Mouse (Mus musculus): ENCODE results near the gene Ikzf2. TPM values are rescaled to one million over a fixed set of nuclear protein-coding genes. Genes with fewer than 3 reads are reported as not detected.

Ikzf2 gene
- polyA plus RNA-seq, 1 experiment: under 0.01 TPM

GRCm38 (mm10) chr1:69498862-69499306, 188.2 kb downstream of the Ikzf2 start:
- peak overlapping the region; percentile 38 for H3K4me3 ChIP-seq (replicated peaks)
- H3K27me3 ChIP-seq (ENCODE audit: control insufficient read depth): no peaks in the 10 kb centered on the region
- H3K36me3 ChIP-seq (ENCODE audit: control insufficient read depth): no peaks in the 10 kb centered on the region
- peaks cover 32% of the 10 kb centered on the region for H3K4me1 ChIP-seq (ENCODE audit: control insufficient read depth)
- H3K9me3 ChIP-seq (ENCODE audit: control insufficient read depth, low read length): no peaks in the 10 kb centered on the region
- TF ChIP-seq GATA1 (IDR thresholded peaks at IDR 0.05; ENCODE audit: low read length) (no peak), TAL1 (IDR thresholded peaks at IDR 0.05; ENCODE audit: low read length) (no peak)

GRCm38 (mm10) chr1:69496055-69496454, 191.0 kb downstream of the Ikzf2 start:
- Histone ChIP-seq H3K9me3 (ENCODE audit: control insufficient read depth, low read length) (no peaks in the 10 kb centered on the region), H3K4me1 (ENCODE audit: control insufficient read depth) (peaks cover 32% of the 10 kb centered on the region), H3K4me3 (replicated peaks) (no peak overlapping the region), H3K36me3 (ENCODE audit: control insufficient read depth) (no peaks in the 10 kb centered on the region), H3K27me3 (ENCODE audit: control insufficient read depth) (no peaks in the 10 kb centered on the region)
- no peak for TF ChIP-seq GATA1 (IDR thresholded peaks at IDR 0.05; ENCODE audit: low read length)
- TF ChIP-seq TAL1 (IDR thresholded peaks at IDR 0.05; ENCODE audit: low read length): no peak

- H3K36me3 ChIP-seq (ENCODE audit: control insufficient read depth): no peaks in the 10 kb centered on the region
- TF ChIP-seq GATA1 (IDR thresholded peaks at IDR 0.05; ENCODE audit: low read length): 0 out of 2 replicates have a peak, but pooled peaks have one; percentile 9
- TF ChIP-seq TAL1 (IDR thresholded peaks at IDR 0.05; ENCODE audit: low read length): no peak
- no peaks in the 10 kb centered on the region for H3K9me3 ChIP-seq (ENCODE audit: control insufficient read depth, low read length)
- no peaks in the 10 kb centered on the region for H3K27me3 ChIP-seq (ENCODE audit: control insufficient read depth)
- H3K4me3 ChIP-seq (replicated peaks): no peak overlapping the region
- H3K4me1 ChIP-seq (ENCODE audit: control insufficient read depth): peaks cover 11% of the 10 kb centered on the region
Observed at GRCm38 (mm10) chr1:69493309-69494047, 193.6 kb downstream of the Ikzf2 start.

- Histone ChIP-seq H3K27me3 (ENCODE audit: control insufficient read depth) (no peaks in the 10 kb centered on the region), H3K36me3 (ENCODE audit: control insufficient read depth) (no peaks in the 10 kb centered on the region), H3K9me3 (ENCODE audit: control insufficient read depth, low read length) (no peaks in the 10 kb centered on the region), H3K4me1 (ENCODE audit: control insufficient read depth) (peaks cover 11% of the 10 kb centered on the region), H3K4me3 (replicated peaks) (no peak overlapping the region)
- TF ChIP-seq GATA1 (IDR thresholded peaks at IDR 0.05; ENCODE audit: low read length): no peak
- TF ChIP-seq TAL1 (IDR thresholded peaks at IDR 0.05; ENCODE audit: low read length): no peak
Observed at GRCm38 (mm10) chr1:69492013-69492412, 195.0 kb downstream of the Ikzf2 start.

GRCm38 (mm10) chr1:69489026-69489425, 198.0 kb downstream of the Ikzf2 start:
- Histone ChIP-seq H3K27me3 (ENCODE audit: control insufficient read depth) (no peaks in the 10 kb centered on the region), H3K36me3 (ENCODE audit: control insufficient read depth) (no peaks in the 10 kb centered on the region), H3K4me1 (ENCODE audit: control insufficient read depth) (no peaks in the 10 kb centered on the region; the same call in 1 of the 2 replicates), H3K9me3 (ENCODE audit: control insufficient read depth, low read length) (no peaks in the 10 kb centered on the region), H3K4me3 (replicated peaks) (no peak overlapping the region)
- TF ChIP-seq TAL1 (IDR thresholded peaks at IDR 0.05; ENCODE audit: low read length) (no peak), GATA1 (IDR thresholded peaks at IDR 0.05; ENCODE audit: low read length) (no peak)

GRCm38 (mm10) chr1:69488625-69489024, 198.4 kb downstream of the Ikzf2 start:
- Histone ChIP-seq H3K4me3 (replicated peaks) (no peak overlapping the region), H3K9me3 (ENCODE audit: control insufficient read depth, low read length) (no peaks in the 10 kb centered on the region), H3K36me3 (ENCODE audit: control insufficient read depth) (no peaks in the 10 kb centered on the region), H3K27me3 (ENCODE audit: control insufficient read depth) (no peaks in the 10 kb centered on the region), H3K4me1 (ENCODE audit: control insufficient read depth) (no peaks in the 10 kb centered on the region; the same call in 1 of the 2 replicates)
- TF ChIP-seq TAL1 (IDR thresholded peaks at IDR 0.05; ENCODE audit: low read length) (no peak), GATA1 (IDR thresholded peaks at IDR 0.05; ENCODE audit: low read length) (no peak)

Other genes starting within 250 kb of the Ikzf2 start
- gene Spag16, start 139.7 kb upstream of the Ikzf2 start, polyA plus RNA-seq (2012): not detected in 2 replicates